Mouse (Mus musculus): ENCODE measurements at regions not wholly inside any gene's neighbourhood (a gene's known extent, or its start where the extent isn't known, plus 50 kb on each side); places are given as distances from the start of the nearest gene placed in this dataset.

DNA sequence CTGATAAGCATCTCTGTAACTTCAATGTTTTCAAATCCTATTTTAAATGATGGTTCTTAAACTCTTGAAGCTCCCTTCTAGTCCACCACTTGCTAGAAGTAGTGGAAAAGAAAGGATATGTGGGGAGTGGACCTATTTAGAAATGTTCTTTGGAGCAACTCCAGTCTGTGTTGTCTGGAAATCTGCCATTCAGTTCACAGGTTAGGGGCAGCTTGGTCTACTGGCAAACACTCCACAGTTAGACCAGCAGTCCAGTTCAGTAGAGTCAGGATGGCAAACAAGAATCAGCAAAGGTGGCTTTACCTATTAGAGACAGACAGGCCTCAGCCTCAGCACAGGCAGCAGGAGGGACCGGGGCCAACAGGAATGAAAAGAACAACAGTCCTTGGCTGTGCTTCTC, 67.3 kb upstream of the Dpyd start:
- DNase-seq (ENCODE audit: low spot score in 2 of 2) = no peak

- no peak for DNase-seq (ENCODE audit: low spot score in 2 of 2)
Observed at GRCm38 (mm10) chr3:118500234-118500633, 61.7 kb upstream of the Dpyd start.

DNA sequence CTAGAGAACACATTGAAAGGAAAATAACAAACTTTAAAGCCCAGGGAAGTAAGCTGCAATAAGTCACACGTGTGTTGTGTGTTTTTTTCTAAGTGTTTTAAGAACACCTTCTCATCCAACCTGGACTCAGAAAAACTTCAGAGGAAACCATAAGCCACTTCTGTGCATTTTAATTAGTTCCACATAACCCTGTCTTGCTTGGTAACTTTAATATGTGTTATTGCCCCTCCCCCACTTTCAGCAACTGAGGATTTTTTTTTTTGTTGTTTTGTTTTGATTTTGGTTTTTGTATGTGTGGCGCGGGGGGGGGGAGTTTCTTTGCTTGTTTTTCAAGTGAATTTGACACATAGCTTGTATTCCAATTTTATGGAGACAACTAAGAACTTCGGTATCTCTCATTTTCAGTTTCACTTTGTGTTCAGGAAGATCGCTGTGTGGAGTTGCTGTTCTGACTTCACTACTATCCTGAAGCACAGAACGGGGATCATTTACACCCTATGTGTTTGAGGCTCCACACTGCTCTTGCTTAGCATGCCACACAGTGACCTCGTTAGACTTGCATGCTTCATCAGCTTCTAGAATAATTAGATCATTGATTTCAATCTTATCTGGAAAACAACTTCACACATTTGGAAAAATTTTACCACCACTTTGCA, 54.2 kb upstream of the Dpyd start:
- no peak for DNase-seq (ENCODE audit: low spot score in 2 of 2)

DNA sequence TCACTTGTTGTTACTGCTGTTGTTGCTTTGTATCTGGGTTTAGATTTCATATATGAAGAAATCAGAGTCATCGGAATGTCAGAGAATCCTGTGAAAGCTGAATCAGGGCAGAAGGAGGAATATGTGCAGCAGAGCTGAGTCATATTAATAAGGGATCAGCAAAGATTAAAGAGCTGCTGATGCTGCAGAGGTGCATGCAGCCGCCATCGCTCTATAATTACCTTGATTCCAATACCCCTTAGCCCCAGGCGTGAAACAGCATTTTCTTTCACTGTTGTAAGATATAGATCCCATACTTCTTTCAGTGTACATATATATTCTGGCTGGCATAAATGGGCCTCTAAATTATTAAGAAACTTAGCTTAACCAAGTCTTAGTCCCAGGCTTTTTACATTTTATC, 51.1 kb upstream of the Dpyd start:
- DNase-seq (ENCODE audit: low spot score in 2 of 2) = no peak

DNA sequence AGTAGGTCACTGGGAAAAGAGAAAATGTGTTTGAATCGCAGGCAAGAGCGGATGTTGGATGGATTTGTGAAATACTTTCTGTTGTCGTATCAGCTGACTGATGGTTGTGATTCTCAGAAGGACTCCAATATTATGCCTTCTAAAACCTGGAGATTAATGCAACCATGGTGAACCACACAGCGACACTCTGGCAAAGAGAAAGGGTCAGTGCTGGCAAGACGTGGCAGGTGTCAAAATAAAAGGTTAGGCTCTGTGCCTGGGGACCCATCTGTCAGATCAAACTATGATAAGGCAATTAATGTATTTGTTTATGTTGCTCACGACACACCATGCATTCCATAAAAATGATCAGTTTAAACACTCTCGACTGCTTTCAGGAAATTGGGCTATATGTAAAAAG, 50.0 kb upstream of the Dpyd start:
- DNase-seq (ENCODE audit: low spot score in 2 of 2) = no peak

All from thymus, postnatal 10 days (tissue).